Mouse (Mus musculus) neural tube, embryonic 15.5 days (tissue): ENCODE results near the gene Dpf1. TPM values are rescaled to one million over a fixed set of nuclear protein-coding genes. Genes with fewer than 3 reads are reported as not detected.
A peak's percentile ranks its signal among the peaks of the same experiment; 100 is the strongest.

ENCODE experiments used
- ATAC-seq: fragments of 200-750 bp; cut with Nextera tagmentation; 2 replicates; pipeline ENCODE4 v1.8.0; 2017; ENCODE audit warnings: mild to moderate bottlenecking, moderate TSS enrichment, moderate library complexity; ENCODE audit not compliant: low FRiP score
- H3K27ac ChIP-seq: fragments of 300-500 bp; sonication (generic); replicated peaks from 2 replicates; pipeline ENCODE4 v1.5.1; 2015; ENCODE audit warnings: mild to moderate bottlenecking, inconsistent platforms
- H3K27me3 ChIP-seq: fragments of 300-500 bp; sonication (generic); replicated peaks from 2 replicates; pipeline ENCODE4 v1.6.1; 2015; ENCODE audit warnings: inconsistent platforms
- H3K36me3 ChIP-seq: fragments of 300-500 bp; sonication (generic); 2 replicates; pipeline ENCODE4 v1.6.1; 2015; ENCODE audit warnings: inconsistent platforms
- H3K4me1 ChIP-seq: fragments of 300-500 bp; sonication (generic); 2 replicates; pipeline ENCODE4 v1.6.1; 2015; ENCODE audit warnings: inconsistent platforms
- H3K4me2 ChIP-seq: fragments of 300-500 bp; sonication (generic); 2 replicates; pipeline ENCODE4 v1.6.1; 2015; ENCODE audit warnings: inconsistent platforms, mild to moderate bottlenecking, moderate library complexity
- H3K4me3 ChIP-seq: fragments of 300-500 bp; sonication (generic); replicated peaks from 2 replicates; pipeline ENCODE4 v1.5.1; 2015; ENCODE audit warnings: mild to moderate bottlenecking, inconsistent platforms
- H3K9ac ChIP-seq: fragments of 300-500 bp; sonication (generic); replicated peaks from 2 replicates; pipeline ENCODE4 v1.6.1; 2015; ENCODE audit warnings: mild to moderate bottlenecking, inconsistent platforms
- H3K9me3 ChIP-seq: fragments of 300-500 bp; sonication (generic); replicated peaks from 2 replicates; pipeline ENCODE4 v1.6.1; 2016; ENCODE audit warnings: inconsistent platforms
- WGBS: fragments of 180-500 bp; shearing (Covaris S2); methylation state at CpG from one replicate; pipeline ENCODE4 v1.1.7; 2015; ENCODE audit warnings: mixed read lengths; 5-methylcytosine and 5-hydroxymethylcytosine counted together
- polyA plus RNA-seq: library from polyadenylated mRNA; unstranded; fragments of >200 nt; fragmentation: Nextera tagmentation; extraction: Ambion mirVana; gene quantifications from 2 replicates; pipeline ENCODE4 v1.2.1, GENCODE M21; 2015

Gene Dpf1
- polyA plus RNA-seq, 1 experiment from 2014 or later, result 198 TPM

- peak overlapping the region; percentile 96 for H3K4me2 ChIP-seq
- H3K9ac ChIP-seq, result no peak overlapping the region
- no peak overlapping the region for H3K27ac ChIP-seq
- H3K36me3 ChIP-seq, result no peaks in the 10 kb centered on the region
- H3K27me3 ChIP-seq, result peaks cover 18% of the 10 kb centered on the region
- WGBS, result 58% methylated on average over 6 of the region's 6 CpGs
- H3K4me1 ChIP-seq, result peaks cover 46% of the 10 kb centered on the region
- H3K4me3 ChIP-seq, result peak overlapping the region; percentile 51; the same call in 1 of the 2 replicates
- H3K9me3 ChIP-seq, result no peaks in the 10 kb centered on the region
- no peak for ATAC-seq
Measured at GRCm38 (mm10) chr7:29289856-29290255, 13.9 kb upstream of the Dpf1 start.

GRCm38 (mm10) chr7:29290691-29291485, 12.9 kb upstream of the Dpf1 start:
- WGBS, result 29% methylated on average over 11 of the region's 11 CpGs
- Histone ChIP-seq H3K9me3 (no peaks in the 10 kb centered on the region), H3K4me2 (peak overlapping the region; percentile 96; the same call in 1 of the 2 replicates), H3K4me1 (peaks cover 46% of the 10 kb centered on the region), H3K27ac (0 out of 2 replicates have a peak overlapping the region, but pooled peaks have one; percentile 4), H3K9ac (no peak overlapping the region), H3K4me3 (no peak overlapping the region), H3K27me3 (peaks cover 13% of the 10 kb centered on the region; the same call in 1 of the 2 replicates), H3K36me3 (no peaks in the 10 kb centered on the region)
- no peak for ATAC-seq

- no peaks in the 10 kb centered on the region for H3K36me3 ChIP-seq
- no peak overlapping the region for H3K4me3 ChIP-seq
- 0 out of 2 replicates have a peak overlapping the region, but pooled peaks have one; percentile 26 for H3K4me2 ChIP-seq
- no peaks in the 10 kb centered on the region for H3K9me3 ChIP-seq
- peaks cover 13% of the 10 kb centered on the region; the same call in 1 of the 2 replicates for H3K27me3 ChIP-seq
- no peak overlapping the region for H3K9ac ChIP-seq
- peaks cover 46% of the 10 kb centered on the region for H3K4me1 ChIP-seq
- 0 out of 2 replicates have a peak overlapping the region, but pooled peaks have one; percentile 37 for H3K27ac ChIP-seq
- 12% methylated on average over 6 of the region's 7 CpGs for WGBS
- no peak for ATAC-seq
Measured at GRCm38 (mm10) chr7:29291616-29292457, 11.9 kb upstream of the Dpf1 start.

- Histone ChIP-seq H3K9ac (no peak overlapping the region), H3K4me2 (0 out of 2 replicates have a peak overlapping the region, but pooled peaks have one; percentile 26), H3K4me3 (no peak overlapping the region), H3K27ac (no peak overlapping the region), H3K9me3 (no peaks in the 10 kb centered on the region), H3K36me3 (no peaks in the 10 kb centered on the region), H3K27me3 (peaks cover 6% of the 10 kb centered on the region; the same call in 1 of the 2 replicates), H3K4me1 (peaks cover 46% of the 10 kb centered on the region)
- ATAC-seq, result no peak
- WGBS, result 24% methylated on average over 8 of the region's 8 CpGs
Measured at GRCm38 (mm10) chr7:29292458-29293098, 11.2 kb upstream of the Dpf1 start.

GRCm38 (mm10) chr7:29293131-29294065, 10.4 kb upstream of the Dpf1 start:
- H3K9me3 ChIP-seq, result no peaks in the 10 kb centered on the region
- no peak overlapping the region for H3K4me3 ChIP-seq
- peaks cover 46% of the 10 kb centered on the region for H3K4me1 ChIP-seq
- H3K27ac ChIP-seq, result no peak overlapping the region
- no peak overlapping the region for H3K9ac ChIP-seq
- no peak for ATAC-seq
- no peak overlapping the region for H3K4me2 ChIP-seq
- 24% methylated on average over 19 of the region's 19 CpGs for WGBS
- H3K27me3 ChIP-seq, result no peaks in the 10 kb centered on the region; the same call in 1 of the 2 replicates
- H3K36me3 ChIP-seq, result no peaks in the 10 kb centered on the region

GRCm38 (mm10) chr7:29294111-29294761, 9.5 kb upstream of the Dpf1 start:
- Histone ChIP-seq H3K27me3 (no peaks in the 10 kb centered on the region; the same call in 1 of the 2 replicates), H3K9ac (no peak overlapping the region), H3K4me1 (peaks cover 40% of the 10 kb centered on the region), H3K4me2 (no peak overlapping the region), H3K9me3 (no peaks in the 10 kb centered on the region), H3K36me3 (no peaks in the 10 kb centered on the region), H3K4me3 (no peak overlapping the region), H3K27ac (no peak overlapping the region)
- ATAC-seq, result no peak
- WGBS, result 51% methylated on average over 13 of the region's 13 CpGs

- Histone ChIP-seq H3K9me3 (no peaks in the 10 kb centered on the region), H3K4me3 (no peak overlapping the region), H3K36me3 (no peaks in the 10 kb centered on the region), H3K9ac (no peak overlapping the region), H3K27ac (no peak overlapping the region), H3K4me1 (peaks cover 24% of the 10 kb centered on the region), H3K4me2 (no peak overlapping the region), H3K27me3 (no peaks in the 10 kb centered on the region; the same call in 1 of the 2 replicates)
- WGBS, result 82% methylated on average over 24 of the region's 24 CpGs
- no peak for ATAC-seq
Measured at GRCm38 (mm10) chr7:29295861-29296647, 7.7 kb upstream of the Dpf1 start.

- no peaks in the 10 kb centered on the region for H3K36me3 ChIP-seq
- no peaks in the 10 kb centered on the region for H3K9me3 ChIP-seq
- no peak for ATAC-seq
- no peak overlapping the region for H3K9ac ChIP-seq
- H3K4me1 ChIP-seq, result peaks cover 15% of the 10 kb centered on the region
- H3K4me2 ChIP-seq, result 0 out of 2 replicates have a peak overlapping the region, but pooled peaks have one; percentile 25
- no peaks in the 10 kb centered on the region; the same call in 1 of the 2 replicates for H3K27me3 ChIP-seq
- no peak overlapping the region for H3K4me3 ChIP-seq
- 17% methylated on average over 10 of the region's 10 CpGs for WGBS
- no peak overlapping the region for H3K27ac ChIP-seq
Measured at GRCm38 (mm10) chr7:29296998-29297397, 6.8 kb upstream of the Dpf1 start.

GRCm38 (mm10) chr7:29301127-29301566, 2.6 kb upstream of the Dpf1 start:
- Histone ChIP-seq H3K9ac (no peak overlapping the region), H3K27ac (peak overlapping the region; percentile 70), H3K4me2 (peak overlapping the region; percentile 48), H3K4me3 (no peak overlapping the region), H3K27me3 (no peaks in the 10 kb centered on the region), H3K9me3 (no peaks in the 10 kb centered on the region), H3K4me1 (peaks cover 28% of the 10 kb centered on the region), H3K36me3 (no peaks in the 10 kb centered on the region)
- 0% methylated on average over 7 of the region's 7 CpGs for WGBS
- ATAC-seq, result no peak
